Mouse (Mus musculus) embryonic facial prominence, embryonic 11.5 days (tissue): ENCODE measurements around the gene Sdhaf2. TPM values are rescaled to one million over a fixed set of nuclear protein-coding genes. Genes with fewer than 3 reads are reported as not detected.

ENCODE experiments used
- ATAC-seq: fragments of 200-750 bp; cut with Nextera tagmentation; replicated peaks from 2 replicates; pipeline ENCODE4 v1.8.0; 2017; ENCODE audit warnings: low read depth; ENCODE audit not compliant: insufficient number of reproducible peaks, low FRiP score, low TSS enrichment
- DNase-seq: peaks from one replicate; pipeline ENCODE4 v3.0.0-alpha.2; 2015; ENCODE audit warnings: low spot score
- H3K27ac ChIP-seq: fragments of 300-500 bp; sonication (generic); replicated peaks from 2 replicates; pipeline ENCODE4 v1.5.1; 2014; ENCODE audit warnings: mild to moderate bottlenecking, low read depth, low read length, control low read depth
- H3K27me3 ChIP-seq: fragments of 300-500 bp; sonication (generic); 2 replicates; pipeline ENCODE4 v1.6.1; 2014; ENCODE audit warnings: mild to moderate bottlenecking, low read length, moderate library complexity, mixed read lengths; ENCODE audit not compliant: control insufficient read depth, insufficient read depth
- H3K36me3 ChIP-seq: fragments of 300-500 bp; sonication (generic); replicated peaks from 2 replicates; pipeline ENCODE4 v1.6.1; 2014; ENCODE audit warnings: low read depth, mild to moderate bottlenecking, low read length, moderate library complexity, mixed read lengths; ENCODE audit not compliant: control insufficient read depth, insufficient read depth
- H3K4me1 ChIP-seq: fragments of 300-500 bp; sonication (generic); 2 replicates; pipeline ENCODE4 v1.6.1; 2014; ENCODE audit warnings: low read length, mixed read lengths; ENCODE audit not compliant: control insufficient read depth, insufficient read depth
- H3K4me2 ChIP-seq: fragments of 300-500 bp; sonication (generic); 2 replicates; pipeline ENCODE4 v1.6.1; 2014; ENCODE audit warnings: low read depth, mild to moderate bottlenecking, control low read depth, low read length, moderate library complexity
- H3K4me3 ChIP-seq: fragments of 300-500 bp; sonication (generic); 2 replicates; pipeline ENCODE4 v1.5.1; 2014; ENCODE audit warnings: low read depth, low read length, control low read depth
- H3K9ac ChIP-seq: fragments of 300-500 bp; sonication (generic); replicated peaks from 2 replicates; pipeline ENCODE4 v1.6.1; 2014; ENCODE audit warnings: mild to moderate bottlenecking, control low read depth, low read length
- H3K9me3 ChIP-seq: fragments of 300-500 bp; sonication (generic); replicated peaks from 2 replicates; pipeline ENCODE4 v1.6.1; 2016; ENCODE audit warnings: mild to moderate bottlenecking, low read length, inconsistent platforms, mixed read lengths; ENCODE audit not compliant: control insufficient read depth
- WGBS: fragments of 180-500 bp; shearing (Covaris S2); extraction: QIAGEN DNeasy Blood & Tissue Kit; methylation state at CpG from one replicate; pipeline ENCODE4 v1.1.7; 2014; 5-methylcytosine and 5-hydroxymethylcytosine counted together
- polyA plus RNA-seq: library from polyadenylated mRNA; unstranded; fragments of >200 nt; fragmentation: Nextera tagmentation; extraction: Ambion mirVana; gene quantifications from 2 replicates; pipeline ENCODE4 v1.2.1, GENCODE M21; 2014

The Sdhaf2 gene
- polyA plus RNA-seq, 1 experiment from 2014 or later = 60.4 TPM

DNA sequence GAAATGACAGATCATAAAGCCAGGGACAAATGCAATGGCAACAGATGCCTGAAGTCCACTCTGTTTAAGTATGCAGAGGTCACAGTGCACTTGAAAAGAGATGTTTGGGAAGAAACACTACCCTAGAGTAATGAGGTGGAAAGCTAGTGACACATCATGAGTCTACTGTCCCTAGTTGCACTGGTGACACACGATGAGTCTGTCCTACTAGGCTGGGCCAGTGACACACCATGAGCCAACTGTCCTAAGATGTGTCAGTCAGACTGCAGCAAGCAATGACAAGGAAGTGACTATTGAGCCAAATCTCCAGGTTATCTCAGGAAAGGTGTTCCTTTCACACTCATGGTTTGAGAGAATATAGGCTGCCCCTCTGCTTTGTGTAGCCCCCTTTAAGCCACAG lies 30.3 kb downstream of the Sdhaf2 start:
- H3K9ac ChIP-seq = no peak overlapping the region
- DNase-seq (no peak), ATAC-seq (no peak)
- 90% methylated on average over 1 of the region's 1 CpGs for WGBS
- no peak overlapping the region for H3K4me3 ChIP-seq
- H3K4me1 ChIP-seq = no peaks in the 10 kb centered on the region
- H3K9me3 ChIP-seq = no peaks in the 10 kb centered on the region
- H3K36me3 ChIP-seq = no peaks in the 10 kb centered on the region
- no peak overlapping the region for H3K4me2 ChIP-seq
- no peaks in the 10 kb centered on the region for H3K27me3 ChIP-seq
- no peak overlapping the region for H3K27ac ChIP-seq

DNA sequence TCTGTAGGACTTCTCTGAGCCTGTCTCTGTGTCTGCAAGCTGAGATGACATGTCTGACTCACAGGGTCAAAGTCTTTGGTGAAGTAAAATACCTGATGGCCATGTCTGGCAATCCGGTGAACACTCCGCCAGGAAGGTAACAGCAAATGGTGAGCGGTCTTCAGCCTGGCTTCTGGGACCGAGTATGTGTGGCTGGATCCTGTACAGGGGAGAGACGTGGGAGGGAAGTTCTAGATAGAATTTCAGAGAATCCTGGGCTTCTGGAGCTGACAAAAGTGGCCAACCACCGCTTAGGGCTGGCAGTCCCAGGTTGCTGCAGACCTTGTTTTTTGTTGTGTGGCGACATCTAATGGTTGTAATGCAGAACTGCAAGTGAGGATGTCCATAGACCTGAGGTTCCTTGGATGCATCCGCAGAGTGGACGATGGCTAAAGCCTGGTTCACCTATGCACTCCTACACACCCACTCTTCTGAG lies 39.6 kb downstream of the Sdhaf2 start:
- H3K4me2 ChIP-seq = no peak overlapping the region
- H3K9ac ChIP-seq = no peak overlapping the region
- DNase-seq = peak; percentile 83
- no peak overlapping the region for H3K27ac ChIP-seq
- no peaks in the 10 kb centered on the region for H3K9me3 ChIP-seq
- no peaks in the 10 kb centered on the region; the same call in 1 of the 2 replicates for H3K4me1 ChIP-seq
- 21% methylated on average over 9 of the region's 9 CpGs for WGBS
- H3K4me3 ChIP-seq = no peak overlapping the region
- peak; percentile 39 for ATAC-seq
- H3K36me3 ChIP-seq = no peaks in the 10 kb centered on the region
- no peaks in the 10 kb centered on the region for H3K27me3 ChIP-seq

GRCm38 (mm10) chr19:10482703-10483102 lies 43.2 kb downstream of the Sdhaf2 start, which contains the start of gene Ppp1r32:
Gene Ppp1r32 (minus strand): TSS chr19:10482928.
- Histone ChIP-seq H3K4me1 (no peaks in the 10 kb centered on the region; the same call in 1 of the 2 replicates), H3K9me3 (no peaks in the 10 kb centered on the region), H3K27me3 (no peaks in the 10 kb centered on the region), H3K36me3 (no peaks in the 10 kb centered on the region), H3K9ac (no peak within 1 kb of the TSS), H3K27ac (no peak within 1 kb of the TSS), H3K4me2 (no peak within 1 kb of the TSS), H3K4me3 (no peak within 1 kb of the TSS)
- WGBS = 33% methylated on average over 6 of the region's 6 CpGs
- 0 out of 2 replicates have a peak, but pooled peaks have one; percentile 49 for ATAC-seq
- DNase-seq = peak; percentile 69

DNA sequence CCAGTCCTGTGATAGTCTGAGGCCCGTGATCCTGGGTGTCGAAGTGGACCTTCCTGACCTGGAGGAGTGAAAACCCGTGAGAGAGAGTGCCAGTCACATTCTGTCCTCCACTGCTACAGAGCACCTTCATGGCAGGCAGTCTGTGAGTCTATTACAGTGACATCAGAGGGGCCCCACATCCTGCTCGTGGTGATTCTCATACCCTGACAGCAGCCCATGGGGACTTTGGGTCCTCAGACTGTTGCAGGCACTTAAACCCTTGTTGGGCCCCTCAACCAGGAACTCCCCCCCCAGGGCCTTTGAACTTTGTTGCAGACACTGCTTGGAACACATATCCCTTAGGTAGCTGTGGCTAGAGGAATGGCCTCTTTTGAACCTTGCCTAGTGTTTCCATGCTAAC lies 46.4 kb downstream of the Sdhaf2 start:
- Histone ChIP-seq H3K9me3 (no peaks in the 10 kb centered on the region), H3K4me1 (no peaks in the 10 kb centered on the region; the same call in 1 of the 2 replicates), H3K36me3 (no peaks in the 10 kb centered on the region), H3K27ac (no peak overlapping the region), H3K9ac (no peak overlapping the region), H3K4me3 (no peak overlapping the region), H3K27me3 (no peaks in the 10 kb centered on the region), H3K4me2 (no peak overlapping the region)
- WGBS = 57% methylated on average over 4 of the region's 4 CpGs
- ATAC-seq (no peak), DNase-seq (no peak)

- ATAC-seq (no peak), DNase-seq (no peak)
- Histone ChIP-seq H3K4me2 (no peak overlapping the region), H3K4me3 (no peak overlapping the region), H3K36me3 (no peaks in the 10 kb centered on the region), H3K9ac (no peak overlapping the region), H3K4me1 (no peaks in the 10 kb centered on the region), H3K27me3 (no peaks in the 10 kb centered on the region), H3K27ac (no peak overlapping the region), H3K9me3 (no peaks in the 10 kb centered on the region)
- WGBS = 19% methylated on average over 6 of the region's 6 CpGs
Observed at GRCm38 (mm10) chr19:10473779-10474178, 52.2 kb downstream of the Sdhaf2 start.

DNA sequence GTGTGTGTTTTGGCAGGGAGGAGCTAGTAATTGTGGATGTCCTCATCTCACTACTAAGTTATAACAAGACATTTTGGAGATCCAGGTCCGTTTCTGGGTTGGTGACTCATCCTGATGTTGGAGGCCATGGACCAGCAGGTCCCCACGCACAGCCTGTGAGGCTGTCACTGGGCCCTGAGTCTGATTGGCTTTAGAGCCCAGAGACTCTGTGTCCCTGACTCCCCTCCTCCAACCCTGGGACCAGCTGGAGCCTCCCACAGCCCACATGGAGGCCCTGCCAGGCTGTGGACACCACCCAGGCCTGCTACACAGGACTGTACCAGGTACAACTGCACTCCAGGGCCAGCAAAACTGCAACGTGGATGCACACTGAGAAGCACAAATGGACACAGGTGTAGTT lies 53.0 kb downstream of the Sdhaf2 start:
- Histone ChIP-seq H3K27ac (no peak overlapping the region), H3K4me3 (no peak overlapping the region), H3K36me3 (no peaks in the 10 kb centered on the region), H3K9me3 (no peaks in the 10 kb centered on the region), H3K4me2 (no peak overlapping the region), H3K27me3 (no peaks in the 10 kb centered on the region), H3K9ac (no peak overlapping the region), H3K4me1 (no peaks in the 10 kb centered on the region)
- DNase-seq = no peak
- no peak for ATAC-seq
- WGBS = 89% methylated on average over 3 of the region's 3 CpGs

GRCm38 (mm10) chr19:10469171-10469658 lies 56.7 kb downstream of the Sdhaf2 start:
- WGBS = 68% methylated on average over 8 of the region's 8 CpGs

GRCm38 (mm10) chr19:10464427-10464826 lies 61.5 kb downstream of the Sdhaf2 start:
- no peak for ATAC-seq
- Histone ChIP-seq H3K36me3 (no peaks in the 10 kb centered on the region), H3K9ac (no peak overlapping the region), H3K4me1 (no peaks in the 10 kb centered on the region; the same call in 1 of the 2 replicates), H3K27me3 (peaks cover 11% of the 10 kb centered on the region), H3K27ac (no peak overlapping the region), H3K4me2 (no peak overlapping the region), H3K4me3 (no peak overlapping the region), H3K9me3 (no peaks in the 10 kb centered on the region)
- WGBS = 10% methylated on average over 4 of the region's 4 CpGs
- DNase-seq = no peak

More at GRCm38 (mm10) chr19:10469171-10469658, 56.7 kb downstream of the Sdhaf2 start:
- Histone ChIP-seq H3K4me2 (no peak overlapping the region), H3K27ac (no peak overlapping the region), H3K36me3 (no peaks in the 10 kb centered on the region), H3K4me1 (no peaks in the 10 kb centered on the region; the same call in 1 of the 2 replicates), H3K9ac (no peak overlapping the region), H3K27me3 (no peaks in the 10 kb centered on the region), H3K9me3 (no peaks in the 10 kb centered on the region), H3K4me3 (no peak overlapping the region)
- ATAC-seq (no peak; the same call in 1 of the 2 replicates), DNase-seq (no peak)
